Mouse (Mus musculus): ENCODE measurements around the gene 1700067K01Rik. TPM values are rescaled to one million over a fixed set of nuclear protein-coding genes. Genes with fewer than 3 reads are reported as not detected.
"Not testable (repeated sequence)": the region's sequence is repeated elsewhere in the genome, so short reads cannot be mapped to it uniquely, and the experiment has no call there.

Gene 1700067K01Rik
- polyA plus RNA-seq, 1 experiment from 2014 or later = 0.77 TPM

- WGBS = 78% methylated on average over 6 of the region's 6 CpGs
- ATAC-seq (ENCODE audit: insufficient read depth, low FRiP score, low TSS enrichment) = no peak
Measured at GRCm38 (mm10) chr8:84003612-84004246, 2.4 kb downstream of the 1700067K01Rik start.

GRCm38 (mm10) chr8:84004533-84005201 is 3.4 kb downstream of the 1700067K01Rik start:
- peak overlapping the region; percentile 49 for H3K9ac ChIP-seq (ENCODE audit: low read length)
- under 1% methylated on average over 30 of the region's 30 CpGs for WGBS
- peak; percentile 65 for ATAC-seq (ENCODE audit: insufficient read depth, low FRiP score, low TSS enrichment)

More at GRCm38 (mm10) chr8:84003612-84004246, 2.4 kb downstream of the 1700067K01Rik start:
- H3K4me2 ChIP-seq (ENCODE audit: low read depth) = peak overlapping the region; percentile 60; the same call in 1 of the 2 replicates
- H3K27ac ChIP-seq (ENCODE audit: low read depth, low read length) = no peak overlapping the region
- no peak overlapping the region for H3K4me3 ChIP-seq (ENCODE audit: low read depth, low read length)
- H3K36me3 ChIP-seq (ENCODE audit: control insufficient read depth, insufficient read depth, low read length) = peaks cover 2% of the 10 kb centered on the region
- H3K4me1 ChIP-seq (ENCODE audit: control insufficient read depth, insufficient read depth, low read length) = peaks cover 17% of the 10 kb centered on the region
- no peak for DNase-seq (ENCODE audit: low spot score)
- no peaks in the 10 kb centered on the region for H3K9me3 ChIP-seq (ENCODE audit: control insufficient read depth, low read length)
- H3K27me3 ChIP-seq (ENCODE audit: control insufficient read depth, insufficient read depth, low read length) = peaks cover 20% of the 10 kb centered on the region
- no peak overlapping the region for H3K9ac ChIP-seq (ENCODE audit: low read length)

GRCm38 (mm10) chr8:84005502-84005901 is 4.2 kb downstream of the 1700067K01Rik start:
- H3K4me1 ChIP-seq (ENCODE audit: control insufficient read depth, insufficient read depth, low read length); H3K36me3 ChIP-seq (ENCODE audit: control insufficient read depth, insufficient read depth, low read length); DNase-seq (ENCODE audit: low spot score); H3K27ac ChIP-seq (ENCODE audit: low read depth, low read length); H3K4me2 ChIP-seq (ENCODE audit: low read depth); H3K9ac ChIP-seq (ENCODE audit: low read length); H3K9me3 ChIP-seq (ENCODE audit: control insufficient read depth, low read length); H3K4me3 ChIP-seq (ENCODE audit: low read depth, low read length); ATAC-seq (ENCODE audit: insufficient read depth, low FRiP score, low TSS enrichment): not testable (repeated sequence)
- peaks cover 19% of the 10 kb centered on the region for H3K27me3 ChIP-seq (ENCODE audit: control insufficient read depth, insufficient read depth, low read length)
- 93% methylated on average over 7 of the region's 7 CpGs for WGBS

More at GRCm38 (mm10) chr8:84004533-84005201, 3.4 kb downstream of the 1700067K01Rik start:
- H3K36me3 ChIP-seq (ENCODE audit: control insufficient read depth, insufficient read depth, low read length) = peaks cover 2% of the 10 kb centered on the region; the same call in 1 of the 2 replicates
- no peak overlapping the region for H3K27ac ChIP-seq (ENCODE audit: low read depth, low read length)
- peaks cover 20% of the 10 kb centered on the region for H3K27me3 ChIP-seq (ENCODE audit: control insufficient read depth, insufficient read depth, low read length)
- H3K4me3 ChIP-seq (ENCODE audit: low read depth, low read length) = peak overlapping the region; percentile 41
- H3K9me3 ChIP-seq (ENCODE audit: control insufficient read depth, low read length) = no peaks in the 10 kb centered on the region
- peak overlapping the region; percentile 60 for H3K4me2 ChIP-seq (ENCODE audit: low read depth)
- H3K4me1 ChIP-seq (ENCODE audit: control insufficient read depth, insufficient read depth, low read length) = peaks cover 9% of the 10 kb centered on the region
- DNase-seq (ENCODE audit: low spot score) = peak; percentile 94

GRCm38 (mm10) chr8:84008362-84008761 is 7.1 kb downstream of the 1700067K01Rik start:
- H3K36me3 ChIP-seq (ENCODE audit: control insufficient read depth, insufficient read depth, low read length) = no peaks in the 10 kb centered on the region
- ATAC-seq (ENCODE audit: insufficient read depth, low FRiP score, low TSS enrichment) = no peak
- peaks cover 21% of the 10 kb centered on the region for H3K4me1 ChIP-seq (ENCODE audit: control insufficient read depth, insufficient read depth, low read length)
- H3K27ac ChIP-seq (ENCODE audit: low read depth, low read length) = no peak overlapping the region
- peaks cover 35% of the 10 kb centered on the region for H3K27me3 ChIP-seq (ENCODE audit: control insufficient read depth, insufficient read depth, low read length)
- H3K9me3 ChIP-seq (ENCODE audit: control insufficient read depth, low read length) = no peaks in the 10 kb centered on the region
- H3K4me3 ChIP-seq (ENCODE audit: low read depth, low read length) = no peak overlapping the region
- H3K9ac ChIP-seq (ENCODE audit: low read length) = no peak overlapping the region
- 23% methylated on average over 7 of the region's 7 CpGs for WGBS
- DNase-seq (ENCODE audit: low spot score) = peak; percentile 44
- no peak overlapping the region for H3K4me2 ChIP-seq (ENCODE audit: low read depth)

- no peak overlapping the region for H3K4me2 ChIP-seq (ENCODE audit: low read depth)
- ATAC-seq (ENCODE audit: insufficient read depth, low FRiP score, low TSS enrichment) = no peak
- H3K9me3 ChIP-seq (ENCODE audit: control insufficient read depth, low read length) = no peaks in the 10 kb centered on the region
Measured at GRCm38 (mm10) chr8:84009876-84010275, 8.6 kb downstream of the 1700067K01Rik start.

GRCm38 (mm10) chr8:84010625-84011611 is 9.6 kb downstream of the 1700067K01Rik start:
- ATAC-seq (ENCODE audit: insufficient read depth, low FRiP score, low TSS enrichment) (peak; percentile 26; the same call in 1 of the 2 replicates), DNase-seq (ENCODE audit: low spot score) (peak; percentile 88)
- H3K9me3 ChIP-seq (ENCODE audit: control insufficient read depth, low read length) = no peaks in the 10 kb centered on the region
- H3K9ac ChIP-seq (ENCODE audit: low read length) = peak overlapping the region; percentile 44
- H3K27ac ChIP-seq (ENCODE audit: low read depth, low read length) = no peak overlapping the region
- H3K4me3 ChIP-seq (ENCODE audit: low read depth, low read length) = peak overlapping the region; percentile 39
- H3K4me1 ChIP-seq (ENCODE audit: control insufficient read depth, insufficient read depth, low read length) = peaks cover 18% of the 10 kb centered on the region
- peaks cover 37% of the 10 kb centered on the region for H3K27me3 ChIP-seq (ENCODE audit: control insufficient read depth, insufficient read depth, low read length)
- WGBS = under 1% methylated on average over 83 of the region's 83 CpGs
- no peaks in the 10 kb centered on the region for H3K36me3 ChIP-seq (ENCODE audit: control insufficient read depth, insufficient read depth, low read length)
- H3K4me2 ChIP-seq (ENCODE audit: low read depth) = peak overlapping the region; percentile 97

More at GRCm38 (mm10) chr8:84009876-84010275, 8.6 kb downstream of the 1700067K01Rik start:
- H3K4me3 ChIP-seq (ENCODE audit: low read depth, low read length) = no peak overlapping the region
- 2% methylated on average over 11 of the region's 11 CpGs for WGBS
- peaks cover 18% of the 10 kb centered on the region for H3K4me1 ChIP-seq (ENCODE audit: control insufficient read depth, insufficient read depth, low read length)
- peaks cover 37% of the 10 kb centered on the region for H3K27me3 ChIP-seq (ENCODE audit: control insufficient read depth, insufficient read depth, low read length)
- DNase-seq (ENCODE audit: low spot score) = peak; percentile 86
- no peak overlapping the region for H3K27ac ChIP-seq (ENCODE audit: low read depth, low read length)
- no peaks in the 10 kb centered on the region for H3K36me3 ChIP-seq (ENCODE audit: control insufficient read depth, insufficient read depth, low read length)
- H3K9ac ChIP-seq (ENCODE audit: low read length) = no peak overlapping the region

- Histone ChIP-seq H3K27ac (ENCODE audit: low read depth, low read length) (no peak within 1 kb of the TSS), H3K4me2 (ENCODE audit: low read depth) (peak within 1 kb of the TSS; percentile 97), H3K36me3 (ENCODE audit: control insufficient read depth, insufficient read depth, low read length) (no peaks in the 10 kb centered on the region), H3K9me3 (ENCODE audit: control insufficient read depth, low read length) (no peaks in the 10 kb centered on the region), H3K4me3 (ENCODE audit: low read depth, low read length) (peak within 1 kb of the TSS; percentile 39), H3K4me1 (ENCODE audit: control insufficient read depth, insufficient read depth, low read length) (peaks cover 18% of the 10 kb centered on the region), H3K9ac (ENCODE audit: low read length) (peak within 1 kb of the TSS; percentile 50), H3K27me3 (ENCODE audit: control insufficient read depth, insufficient read depth, low read length) (peaks cover 37% of the 10 kb centered on the region)
- ATAC-seq (ENCODE audit: insufficient read depth, low FRiP score, low TSS enrichment) (0 out of 2 replicates have a peak, but pooled peaks have one; percentile 14), DNase-seq (ENCODE audit: low spot score) (no peak)
- 1% methylated on average over 42 of the region's 45 CpGs for WGBS
Measured at GRCm38 (mm10) chr8:84011705-84012498, 10.6 kb downstream of the 1700067K01Rik start, which contains the start of gene 2210011C24Rik. Gene 2210011C24Rik, minus strand, starts transcription at chr8:84012171.

Measured in neural tube, embryonic 11.5 days (tissue).